Mouse (Mus musculus): ENCODE measurements around the gene Arhgef28.

DNA sequence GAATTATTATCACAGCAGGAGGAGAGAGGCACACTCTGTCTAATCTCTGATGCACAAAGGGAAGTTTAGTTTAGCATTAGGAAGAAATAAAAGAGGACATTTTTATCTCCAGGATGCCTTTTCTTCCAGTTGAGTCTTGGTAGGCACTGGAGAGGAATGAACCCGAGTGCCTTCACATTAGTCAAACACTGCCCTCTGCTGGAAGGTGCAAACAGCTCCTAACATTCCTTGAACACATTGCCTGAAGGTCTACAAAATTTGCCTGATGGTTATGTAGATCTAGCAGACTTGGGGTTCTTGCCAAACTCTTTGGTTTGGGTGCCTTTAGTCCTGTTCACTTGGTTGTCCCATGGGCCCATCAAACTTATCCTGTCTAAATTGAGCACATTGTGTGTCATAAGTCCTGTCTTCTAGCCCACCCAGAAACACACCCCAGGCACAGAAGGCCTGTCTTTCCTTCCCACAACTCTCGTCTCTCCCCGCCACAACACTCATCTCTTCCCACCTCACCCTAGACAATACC, 165.6 kb downstream of the Arhgef28 start:
- TF ChIP-seq CTCF (IDR thresholded peaks at IDR 0.05; ENCODE audit: control insufficient read depth, insufficient read depth, insufficient read length), result no peak
- TF ChIP-seq CEBPB (IDR thresholded peaks at IDR 0.05; ENCODE audit: low read depth), result no peak
- no peak for TF ChIP-seq MYOD1 (IDR thresholded peaks at IDR 0.05; ENCODE audit: control insufficient read depth, insufficient read length, low read depth)
- no peak for TF ChIP-seq FOSL1 (IDR thresholded peaks at IDR 0.05; ENCODE audit: insufficient read depth, low read length, poor library complexity, severe bottlenecking)
- no peak for TF ChIP-seq MAX (IDR thresholded peaks at IDR 0.05)
- TF ChIP-seq MYOG (IDR thresholded peaks at IDR 0.05; ENCODE audit: control insufficient read depth, extremely low read depth, insufficient read length), result no peak

All from C2C12 (cell line).